Mouse (Mus musculus) Patski (cell line): ENCODE measurements at regions not wholly inside any gene's neighbourhood (a gene's known extent, or its start where the extent isn't known, plus 50 kb on each side); places are given as distances from the start of the nearest gene placed in this dataset.

Source experiments
- ATAC-seq: fragments of 100-300 bp; one replicate; pipeline ENCODE4 v1.8.0; 2021
- CTCF ChIA-PET: fragments of 350-600 bp; sonication (Branson Sonifier 250); formaldehyde crosslinking; loops from one replicate; lab custom pipeline; 2022; ENCODE audit warnings: inconsistent platforms; lab: Charles Lee
- POLR2A ChIA-PET: fragments of 350-600 bp; sonication (Branson Sonifier 250); formaldehyde crosslinking; loops from one replicate; lab custom pipeline; 2022; ENCODE audit warnings: antibody characterized with exemption, inconsistent platforms; lab: Charles Lee
- DNase-seq: peaks from one replicate; pipeline ENCODE4 v3.0.0-alpha.2; 2011; ENCODE audit warnings: low read depth, low spot score
- H3K27me3 ChIP-seq: fragments of 371-371 bp; one replicate; pipeline ENCODE4 v1.5.1; 2021
- CTCF ChIP-seq: fragments of 100-300 bp; IDR thresholded peaks from one replicate; pipeline ENCODE4 v1.5.1; 2021
- in situ Hi-C: fragments of 300-500 bp; cut with MboI; formaldehyde crosslinking; loops from 3 replicates; pipeline ENCODE4 v1.11.1; 2018; ENCODE audit warnings: low pct_unique_long_range_greater_than_20kb, mixed read lengths

DNA sequence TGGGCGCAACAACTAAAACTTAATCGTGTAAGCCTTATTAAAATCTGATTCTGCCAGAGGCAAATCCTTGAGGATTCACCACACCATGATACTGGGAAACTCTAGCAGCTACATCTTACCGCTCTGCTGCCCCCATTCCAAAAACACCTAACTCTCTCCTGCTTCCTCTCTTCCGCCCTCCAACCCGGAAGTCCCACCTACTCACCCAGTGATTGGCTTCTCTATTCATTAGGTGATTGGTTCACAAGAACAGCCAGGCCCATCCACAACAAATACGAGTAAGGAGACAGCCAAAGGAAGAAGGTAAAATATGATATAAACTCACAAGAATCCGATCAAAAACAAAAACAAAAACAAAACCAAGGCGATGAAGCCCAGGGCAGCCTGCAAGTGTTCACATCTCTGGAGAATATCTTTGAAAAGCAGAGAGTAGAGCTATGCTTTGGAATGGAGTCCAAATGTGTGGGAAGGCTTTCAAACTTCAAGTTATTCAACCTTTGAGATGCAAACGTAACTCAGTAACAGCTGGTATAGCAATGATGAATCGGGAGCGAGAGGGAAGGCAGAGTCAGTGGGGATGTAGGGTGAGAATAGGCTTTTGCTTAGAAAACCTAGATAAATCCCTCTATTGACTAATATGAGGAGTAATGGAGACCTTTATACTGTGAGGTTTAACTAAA, 76.5 kb upstream of the Arid2 start:
- TF ChIP-seq CTCF, result no peak
- POLR2A ChIA-PET, result no interaction called here
- no peak for ATAC-seq
- no peak for DNase-seq
- CTCF ChIA-PET, result no interaction called here
- in situ Hi-C loops, result no loop called here
- H3K27me3 ChIP-seq, result peaks cover 7% of the 10 kb centered on the region

- POLR2A ChIA-PET, result no interaction called here
- DNase-seq, result no peak
- in situ Hi-C loops, result no loop called here
- TF ChIP-seq CTCF, result no peak
- no peaks in the 10 kb centered on the region for H3K27me3 ChIP-seq
- CTCF ChIA-PET, result no interaction called here
- no peak for ATAC-seq
These were observed 73.6 kb upstream of the Arid2 start for GRCm38 (mm10) chr15:96213541-96214312.

- CTCF ChIA-PET, result no interaction called here
- no peak for TF ChIP-seq CTCF
- ATAC-seq, result no peak
- no peaks in the 10 kb centered on the region for H3K27me3 ChIP-seq
- in situ Hi-C loops, result no loop called here
- POLR2A ChIA-PET, result no interaction called here
- DNase-seq, result no peak
These were observed 69.4 kb upstream of the Arid2 start for GRCm38 (mm10) chr15:96217896-96218295.

DNA sequence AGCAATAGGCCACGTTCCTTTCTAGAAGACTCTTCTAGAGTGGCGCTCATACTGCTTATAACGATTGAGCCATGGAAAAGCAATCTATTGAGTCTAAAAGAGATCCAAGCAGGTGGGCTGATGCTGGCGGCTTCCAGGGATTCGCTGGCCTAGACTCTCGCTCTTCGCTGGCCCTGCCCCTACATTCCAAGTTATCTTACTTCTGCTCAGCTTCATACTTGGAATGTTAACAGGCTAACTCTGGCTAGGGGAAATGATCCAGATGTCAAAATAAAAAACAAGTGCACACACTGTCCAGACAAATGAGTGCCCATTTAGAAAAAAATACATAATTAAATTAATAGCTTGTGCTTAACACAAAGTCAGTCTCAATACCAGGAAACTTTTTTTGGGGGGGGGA, 67.6 kb upstream of the Arid2 start:
- CTCF ChIA-PET, result no interaction called here
- in situ Hi-C loops, result no loop called here
- POLR2A ChIA-PET, result no interaction called here
- no peak for TF ChIP-seq CTCF
- no peaks in the 10 kb centered on the region for H3K27me3 ChIP-seq
- ATAC-seq, result no peak
- DNase-seq, result no peak

- CTCF ChIA-PET, result no interaction called here
- no peak for DNase-seq
- ATAC-seq, result no peak
- POLR2A ChIA-PET, result no interaction called here
- no peak for TF ChIP-seq CTCF
- H3K27me3 ChIP-seq, result peaks cover 8% of the 10 kb centered on the region
- in situ Hi-C loops, result no loop called here
These were observed 55.3 kb upstream of the Arid2 start for GRCm38 (mm10) chr15:96231969-96232368.

GRCm38 (mm10) chr15:96233113-96233512, 54.2 kb upstream of the Arid2 start:
- in situ Hi-C loops, result no loop called here
- ChIA-PET POLR2A (interaction anchor here (0.7 kb wide), 1 partner anchor 59 kb away, joined by 3 read pairs; no protein-coding TSS in a partner anchor), CTCF (no interaction called here)
- H3K27me3 ChIP-seq, result peaks cover 8% of the 10 kb centered on the region
- ATAC-seq (no peak), DNase-seq (no peak)
- TF ChIP-seq CTCF, result no peak

DNA sequence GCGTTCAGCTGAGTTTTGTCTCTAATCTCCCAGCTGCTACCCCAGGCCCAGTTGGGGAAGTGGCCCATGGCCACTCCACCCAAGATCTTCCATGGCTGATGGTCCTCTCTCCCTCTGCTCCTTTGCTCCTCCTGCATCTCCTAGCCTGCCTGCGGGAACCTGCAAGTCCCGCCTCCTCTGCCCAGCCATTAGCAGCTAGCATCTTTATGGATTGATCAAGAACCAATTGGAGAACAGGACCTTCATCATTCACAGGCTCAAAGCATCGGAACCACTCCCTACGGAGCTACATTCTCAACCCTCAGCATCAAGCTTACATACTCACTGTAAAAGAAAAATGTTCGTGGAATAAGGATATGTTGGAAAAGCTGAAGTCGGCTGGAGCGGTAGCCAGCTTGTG, 52.5 kb upstream of the Arid2 start:
- peaks cover 8% of the 10 kb centered on the region for H3K27me3 ChIP-seq
- in situ Hi-C loops, result no loop called here
- no peak for DNase-seq
- no peak for ATAC-seq
- no peak for TF ChIP-seq CTCF
- POLR2A ChIA-PET, result no interaction called here
- CTCF ChIA-PET, result no interaction called here
